Mouse (Mus musculus): ENCODE results near the gene Nxpe2.

- TF ChIP-seq GATA1 (IDR thresholded peaks at IDR 0.05; ENCODE audit: borderline replicate concordance, low read length) (no peak), FLI1 (IDR thresholded peaks at IDR 0.05; ENCODE audit: low read length) (no peak)
Observed at GRCm38 (mm10) chr9:48326338-48326737, 26.9 kb downstream of the Nxpe2 start.
